Mouse (Mus musculus) lung, adult 2 months (tissue): ENCODE data around the gene Pkn1. TPM values are rescaled to one million over a fixed set of nuclear protein-coding genes. Genes with fewer than 3 reads are reported as not detected.

Source experiments
- DNase-seq: peaks from one replicate; pipeline ENCODE4 v3.0.0; 2022
- H3K4me1 ChIP-seq: fragments of 200-500 bp; 2 replicates; pipeline ENCODE4 v1.6.1; 2011; ENCODE audit warnings: low read length; ENCODE audit not compliant: control insufficient read depth, insufficient read depth
- H3K4me3 ChIP-seq: fragments of 200-500 bp; replicated peaks from 2 replicates; pipeline ENCODE3; 2011; ENCODE audit warnings: low read depth, mild to moderate bottlenecking, control low read depth, low read length; ENCODE audit errors: extremely low read depth
- CTCF ChIP-seq: fragments of 200-500 bp; IDR thresholded peaks from 2 replicates; pipeline ENCODE4 v1.5.1; 2011; ENCODE audit warnings: mild to moderate bottlenecking, low read length, control low read depth; ENCODE audit not compliant: insufficient read depth
- POLR2A ChIP-seq: fragments of 200-500 bp; IDR thresholded peaks from 2 replicates; pipeline ENCODE4 v1.6.1; 2011; ENCODE audit warnings: low read depth, mild to moderate bottlenecking, control low read depth, low read length, borderline replicate concordance; ENCODE audit errors: extremely low read depth
- WGBS: fragments of 180-500 bp; shearing (Covaris S2); methylation state at CpG from one replicate; pipeline ENCODE4 v1.1.7; 2018; 5-methylcytosine and 5-hydroxymethylcytosine counted together
- polyA plus RNA-seq: library from polyadenylated mRNA; depleted of rRNA; stranded (reverse); fragments of >200 nt; gene quantifications from 2 replicates; pipeline ENCODE4 v1.2.3, GENCODE M21; 2012; rRNA removed

The Pkn1 gene
- polyA plus RNA-seq, 1 experiment = 168 TPM

DNA sequence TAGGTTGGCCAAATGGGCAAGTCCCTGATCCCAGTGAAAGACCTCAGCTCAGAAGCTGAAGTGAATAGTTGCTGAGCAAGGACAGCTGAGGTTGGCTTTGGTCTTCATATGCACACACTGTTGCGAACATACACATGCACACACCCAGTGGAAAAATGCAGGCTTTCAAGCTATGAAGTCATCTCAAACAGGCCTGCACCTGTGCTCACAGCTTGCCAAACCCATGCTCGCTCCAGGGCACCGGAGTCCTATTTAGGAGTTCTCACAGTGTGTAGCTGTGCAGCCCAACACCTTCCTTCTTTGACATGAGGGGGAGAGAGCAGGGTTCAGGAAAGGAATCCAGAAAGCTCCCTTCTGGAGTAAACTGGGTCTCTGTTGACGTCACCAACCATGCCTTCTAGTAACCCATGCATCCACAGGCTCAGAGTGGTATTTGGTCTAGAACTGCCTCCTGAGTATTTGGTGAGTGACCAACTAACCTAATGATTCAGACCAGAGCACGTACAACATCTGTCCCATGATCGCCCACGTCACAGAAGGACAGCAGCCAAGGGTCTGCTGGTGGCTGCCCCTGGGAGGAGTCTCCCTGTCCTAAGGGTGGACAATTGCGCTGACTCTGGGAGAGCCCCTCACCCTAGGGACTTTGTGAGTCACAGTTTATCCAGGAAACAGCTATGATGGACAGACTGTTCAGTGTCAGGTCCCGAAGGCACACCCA is 79.3 kb downstream of the Pkn1 start:
- 72% methylated on average over 9 of the region's 9 CpGs for WGBS
- H3K4me3 ChIP-seq = no peak overlapping the region
- DNase-seq = no peak
- TF ChIP-seq POLR2A = no peak
- TF ChIP-seq CTCF = no peak
- H3K4me1 ChIP-seq = peaks cover 2% of the 10 kb centered on the region; the same call in 1 of the 2 replicates

DNA sequence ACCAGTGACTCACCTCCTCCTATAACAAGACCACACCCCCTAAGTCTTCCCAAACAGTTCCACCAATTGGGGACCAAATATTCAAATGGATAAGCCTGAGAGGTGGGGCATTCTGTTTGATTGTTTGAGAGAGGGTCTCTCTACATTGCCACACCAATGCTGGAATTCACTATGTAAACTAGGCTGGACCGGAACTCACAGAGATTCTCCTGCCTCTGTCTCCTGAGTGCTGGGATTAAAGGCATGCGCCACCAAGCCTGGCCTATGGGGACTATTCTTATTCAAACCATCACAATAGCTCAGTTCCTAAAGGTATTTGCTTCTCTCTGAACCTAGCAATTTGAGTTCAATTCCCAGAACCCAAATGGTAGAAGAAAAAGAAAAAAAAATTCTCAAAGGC is 80.4 kb downstream of the Pkn1 start:
- DNase-seq = no peak
- H3K4me3 ChIP-seq = no peak overlapping the region
- 95% methylated on average over 2 of the region's 2 CpGs for WGBS
- H3K4me1 ChIP-seq = peaks cover 2% of the 10 kb centered on the region; the same call in 1 of the 2 replicates
- TF ChIP-seq POLR2A (no peak), CTCF (no peak)

DNA sequence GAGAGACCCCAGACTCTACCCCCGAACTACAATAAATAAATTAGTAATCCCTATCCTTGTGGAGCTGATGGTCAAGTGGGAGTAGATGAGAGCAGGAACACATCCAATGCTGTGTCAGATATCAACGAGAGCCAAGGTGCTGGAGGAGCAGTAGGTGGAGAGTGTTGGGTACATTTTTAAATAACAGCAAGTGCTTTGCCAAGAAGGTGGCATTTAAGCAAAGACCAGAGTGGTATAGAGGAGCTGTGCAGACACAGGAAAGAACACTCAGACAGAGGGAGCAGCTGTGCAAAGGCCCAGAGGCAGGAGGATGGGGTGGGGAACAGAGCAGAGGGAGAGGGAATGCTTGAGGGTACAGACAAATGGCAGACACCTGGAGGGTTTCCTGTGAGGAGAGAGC is 81.9 kb downstream of the Pkn1 start:
- 69% methylated on average over 2 of the region's 2 CpGs for whole genome bisulfite sequencing
- Histone ChIP-seq H3K4me3 (no peak overlapping the region), H3K4me1 (peaks cover under 1% of the 10 kb centered on the region; the same call in 1 of the 2 replicates)
- no peak for DNase-seq
- TF ChIP-seq POLR2A = no peak
- TF ChIP-seq CTCF = no peak

DNA sequence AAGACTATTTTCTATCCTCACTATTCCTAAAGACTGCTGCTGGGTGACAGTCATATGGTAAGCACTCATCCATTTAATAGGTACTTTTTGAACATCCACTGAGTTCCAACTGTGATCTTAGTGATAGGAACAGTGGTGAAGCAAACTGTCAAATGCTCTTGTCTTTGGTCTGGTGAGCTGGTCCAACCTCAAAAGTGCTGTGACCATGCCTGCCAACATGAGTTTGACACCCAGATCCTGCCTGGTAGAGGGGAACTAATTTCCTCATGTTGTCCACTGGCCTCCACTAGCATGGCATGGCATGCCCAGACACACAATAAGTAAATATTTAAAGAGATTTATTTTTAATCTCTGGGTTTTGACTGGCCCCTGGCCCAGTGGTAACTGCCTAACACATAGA is 82.4 kb downstream of the Pkn1 start:
- H3K4me1 ChIP-seq = no peaks in the 10 kb centered on the region
- no peak overlapping the region for H3K4me3 ChIP-seq
- TF ChIP-seq POLR2A = no peak
- no peak for TF ChIP-seq CTCF
- DNase-seq = no peak

Other genes with a start within 250 kb of the Pkn1 start
- gene Scoc, start 240.8 kb downstream of the Pkn1 start, polyA plus RNA-seq = 9.7 and 12.6 TPM in 2 replicates
- gene Olfr370, start 163.4 kb downstream of the Pkn1 start, polyA plus RNA-seq = not detected in 2 replicates
- 269 and 286 TPM in 2 replicates for gene Ndufb7, start 132.5 kb downstream of the Pkn1 start, polyA plus RNA-seq
- gene Tecr, start 91.2 kb downstream of the Pkn1 start, polyA plus RNA-seq = 416 and 565 TPM in 2 replicates
- 23.5 and 26.4 TPM in 2 replicates for gene Dnajb1, start 91.0 kb downstream of the Pkn1 start, polyA plus RNA-seq
- 58.6 and 67.0 TPM in 2 replicates for gene Gipc1, start 46.5 kb downstream of the Pkn1 start, polyA plus RNA-seq
- gene Ptger1, start 32.5 kb downstream of the Pkn1 start, polyA plus RNA-seq = 6.8 and 7.8 TPM in 2 replicates
- 18.4 and 24.0 TPM in 2 replicates for gene Ddx39, start 16.0 kb upstream of the Pkn1 start, polyA plus RNA-seq
- 557 and 634 TPM in 2 replicates for gene Adgre5, start 42.1 kb upstream of the Pkn1 start, polyA plus RNA-seq
- 81.1 and 86.4 TPM in 2 replicates for gene Adgrl1, start 200.9 kb upstream of the Pkn1 start, polyA plus RNA-seq